Mouse (Mus musculus) midbrain, postnatal 0 days (tissue): Measurements from ENCODE around the gene Tmbim7. TPM values are rescaled to one million over a fixed set of nuclear protein-coding genes. Genes with fewer than 3 reads are reported as not detected.

Source experiments
- ATAC-seq: fragments of 200-750 bp; cut with Nextera tagmentation; 2 replicates; pipeline ENCODE4 v1.8.0; 2017; ENCODE audit warnings: moderate number of reproducible peaks, mild to moderate bottlenecking, moderate TSS enrichment, moderate library complexity; ENCODE audit not compliant: low FRiP score
- DNase-seq: peaks from one replicate; pipeline ENCODE4 v3.0.0-alpha.2; 2015; ENCODE audit warnings: low spot score
- H3K27ac ChIP-seq: fragments of 300-500 bp; sonication (generic); 2 replicates; pipeline ENCODE4 v1.5.1; 2014; ENCODE audit warnings: low read depth, mild to moderate bottlenecking, low read length, mixed read lengths
- H3K27me3 ChIP-seq: fragments of 300-500 bp; sonication (generic); 2 replicates; pipeline ENCODE4 v1.6.1; 2014; ENCODE audit warnings: low read length, control low read depth, mixed read lengths; ENCODE audit not compliant: insufficient read depth
- H3K36me3 ChIP-seq: fragments of 300-500 bp; sonication (generic); 2 replicates; pipeline ENCODE4 v1.6.1; 2014; ENCODE audit warnings: low read length, control low read depth, mixed read lengths; ENCODE audit not compliant: insufficient read depth
- H3K4me1 ChIP-seq: fragments of 300-500 bp; sonication (generic); 2 replicates; pipeline ENCODE4 v1.6.1; 2014; ENCODE audit warnings: mild to moderate bottlenecking, control low read depth, antibody characterized with exemption, low read length, mixed read lengths; ENCODE audit not compliant: insufficient read depth
- H3K4me2 ChIP-seq: fragments of 300-500 bp; sonication (generic); 2 replicates; pipeline ENCODE4 v1.6.1; 2014; ENCODE audit warnings: low read depth, mild to moderate bottlenecking, low read length, mixed read lengths; ENCODE audit not compliant: poor library complexity, severe bottlenecking
- H3K4me3 ChIP-seq: fragments of 300-500 bp; sonication (generic); 2 replicates; pipeline ENCODE4 v1.5.1; 2014; ENCODE audit warnings: low read depth, mild to moderate bottlenecking, low read length, moderate library complexity
- H3K9ac ChIP-seq: fragments of 300-500 bp; sonication (generic); replicated peaks from 2 replicates; pipeline ENCODE4 v1.6.1; 2014; ENCODE audit warnings: mild to moderate bottlenecking, low read length, moderate library complexity, mixed read lengths; ENCODE audit not compliant: poor library complexity, severe bottlenecking
- H3K9me3 ChIP-seq: fragments of 300-500 bp; sonication (generic); 2 replicates; pipeline ENCODE4 v1.6.1; 2016; ENCODE audit warnings: low read length, control low read depth
- CTCF ChIP-seq: IDR thresholded peaks from 2 replicates; pipeline ENCODE4 v1.5.1; 2016; ENCODE audit warnings: antibody characterized with exemption, mild to moderate bottlenecking
- WGBS: fragments of 180-500 bp; shearing (Covaris S2); extraction: QIAGEN DNeasy Blood & Tissue Kit; methylation state at CpG from one replicate; pipeline ENCODE4 v1.1.7; 2014; 5-methylcytosine and 5-hydroxymethylcytosine counted together
- polyA plus RNA-seq: library from polyadenylated mRNA; unstranded; fragments of >200 nt; fragmentation: Nextera tagmentation; extraction: Ambion mirVana; gene quantifications from 2 replicates; pipeline ENCODE4 v1.2.1, GENCODE M21; 2015
- total RNA-seq: library from RNA; depleted of rRNA; stranded (reverse); fragments of >200 nt; gene quantifications from 2 replicates; pipeline ENCODE4 v1.2.3, GENCODE M21; 2014

Tmbim7 gene
- total and polyA plus RNA-seq, 2 experiments from 2014 or later, result not detected

- Histone ChIP-seq H3K36me3 (no peaks in the 10 kb centered on the region), H3K9ac (no peak overlapping the region), H3K4me3 (no peak overlapping the region), H3K27me3 (no peaks in the 10 kb centered on the region), H3K27ac (no peak overlapping the region), H3K4me1 (no peaks in the 10 kb centered on the region), H3K9me3 (no peaks in the 10 kb centered on the region), H3K4me2 (no peak overlapping the region)
- 90% methylated on average over 6 of the region's 6 CpGs for WGBS
- no peak for DNase-seq
- ATAC-seq, result no peak
- no peak for TF ChIP-seq CTCF
Measured at GRCm38 (mm10) chr5:3669938-3670554, 19.1 kb downstream of the Tmbim7 start.

GRCm38 (mm10) chr5:3688298-3688697, 37.3 kb downstream of the Tmbim7 start:
- H3K36me3 ChIP-seq, result peaks cover 36% of the 10 kb centered on the region
- H3K27ac ChIP-seq, result no peak overlapping the region
- no peaks in the 10 kb centered on the region for H3K4me1 ChIP-seq
- no peak for ATAC-seq
- WGBS, result 96% methylated on average over 8 of the region's 8 CpGs
- H3K9me3 ChIP-seq, result no peaks in the 10 kb centered on the region
- TF ChIP-seq CTCF, result no peak
- no peak for DNase-seq
- H3K4me3 ChIP-seq, result no peak overlapping the region
- no peaks in the 10 kb centered on the region for H3K27me3 ChIP-seq
- H3K4me2 ChIP-seq, result no peak overlapping the region
- no peak overlapping the region for H3K9ac ChIP-seq

GRCm38 (mm10) chr5:3691283-3691682, 40.3 kb downstream of the Tmbim7 start:
- no peaks in the 10 kb centered on the region for H3K4me1 ChIP-seq
- H3K4me2 ChIP-seq, result no peak overlapping the region
- ATAC-seq (no peak), DNase-seq (no peak)
- no peaks in the 10 kb centered on the region for H3K27me3 ChIP-seq
- 96% methylated on average over 3 of the region's 3 CpGs for WGBS
- H3K4me3 ChIP-seq, result no peak overlapping the region
- peaks cover 54% of the 10 kb centered on the region for H3K36me3 ChIP-seq
- no peak overlapping the region for H3K27ac ChIP-seq
- no peak for TF ChIP-seq CTCF
- no peaks in the 10 kb centered on the region for H3K9me3 ChIP-seq
- no peak overlapping the region for H3K9ac ChIP-seq

DNA sequence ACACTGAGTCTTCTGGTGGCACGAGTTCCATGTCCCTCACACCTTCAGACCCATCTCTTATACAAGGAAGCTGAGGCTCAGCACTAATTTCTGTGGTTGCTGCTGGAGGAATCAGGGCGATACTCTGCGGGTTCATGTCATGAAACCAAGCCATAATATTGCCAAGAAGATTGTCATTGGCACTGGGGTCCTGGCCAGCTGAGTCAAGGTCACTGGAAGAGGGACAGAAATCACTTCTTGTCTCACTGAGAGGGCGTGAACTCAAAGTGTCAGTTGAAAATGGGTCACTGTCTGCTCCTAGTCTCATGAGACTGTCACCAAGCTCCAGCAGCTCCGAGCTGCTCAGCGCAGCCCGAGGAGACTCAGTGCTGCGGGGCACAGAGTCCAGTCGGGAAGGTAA, 42.0 kb downstream of the Tmbim7 start:
- Histone ChIP-seq H3K4me3 (no peak overlapping the region), H3K9me3 (no peaks in the 10 kb centered on the region), H3K9ac (no peak overlapping the region), H3K4me1 (no peaks in the 10 kb centered on the region), H3K4me2 (no peak overlapping the region), H3K27me3 (no peaks in the 10 kb centered on the region), H3K27ac (no peak overlapping the region), H3K36me3 (peaks cover 55% of the 10 kb centered on the region)
- ATAC-seq, result no peak
- no peak for TF ChIP-seq CTCF
- 95% methylated on average over 9 of the region's 9 CpGs for WGBS
- no peak for DNase-seq

DNA sequence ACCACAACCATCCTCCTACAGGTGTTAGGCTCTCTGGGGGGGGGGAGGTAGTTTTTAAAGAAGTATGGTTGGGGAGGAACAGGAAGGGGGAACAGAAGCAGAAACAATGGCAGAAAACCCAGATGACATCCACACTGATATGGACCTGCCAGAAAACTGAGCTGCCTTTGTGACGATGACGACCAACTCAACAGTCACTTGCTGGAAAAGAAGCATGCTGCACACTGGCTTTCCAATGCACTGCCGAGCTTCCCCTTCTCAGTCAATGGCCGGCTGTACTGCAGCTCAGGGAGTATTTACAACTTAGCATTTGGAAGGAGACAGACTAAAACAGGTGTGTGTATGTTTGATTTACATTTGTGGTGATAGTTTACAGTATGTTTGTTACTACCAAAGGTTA, 44.2 kb downstream of the Tmbim7 start:
- ATAC-seq (no peak), DNase-seq (no peak)
- TF ChIP-seq CTCF, result no peak
- no peaks in the 10 kb centered on the region for H3K27me3 ChIP-seq
- no peak overlapping the region for H3K9ac ChIP-seq
- 90% methylated on average over 4 of the region's 4 CpGs for WGBS
- H3K4me3 ChIP-seq, result no peak overlapping the region
- H3K4me2 ChIP-seq, result no peak overlapping the region
- H3K36me3 ChIP-seq, result peaks cover 47% of the 10 kb centered on the region
- H3K9me3 ChIP-seq, result no peaks in the 10 kb centered on the region
- H3K27ac ChIP-seq, result no peak overlapping the region
- H3K4me1 ChIP-seq, result no peaks in the 10 kb centered on the region

- no peaks in the 10 kb centered on the region for H3K27me3 ChIP-seq
- no peak for ATAC-seq
- H3K9me3 ChIP-seq, result no peaks in the 10 kb centered on the region
- WGBS, result 75% methylated on average over 3 of the region's 3 CpGs
- peaks cover 47% of the 10 kb centered on the region for H3K36me3 ChIP-seq
- H3K4me1 ChIP-seq, result no peaks in the 10 kb centered on the region
- no peak overlapping the region for H3K4me3 ChIP-seq
- no peak overlapping the region for H3K4me2 ChIP-seq
- H3K27ac ChIP-seq, result no peak overlapping the region
- no peak overlapping the region for H3K9ac ChIP-seq
- no peak for DNase-seq
- no peak for TF ChIP-seq CTCF
Measured at GRCm38 (mm10) chr5:3696031-3696430, 45.0 kb downstream of the Tmbim7 start.
